Mouse (Mus musculus) ES-E14 (cell line): ENCODE results near the gene Col1a2. TPM values are rescaled to one million over a fixed set of nuclear protein-coding genes. Genes with fewer than 3 reads are reported as not detected.

Source experiments
- DNase-seq: peaks from one replicate; pipeline ENCODE4 v3.0.0-alpha.2; 2013; ENCODE audit warnings: low read depth, low spot score
- H3K27ac ChIP-seq: 2 replicates; pipeline ENCODE4 v1.5.1; 2012; ENCODE audit warnings: low read depth, mild to moderate bottlenecking, low read length, moderate library complexity, mixed read lengths; ENCODE audit not compliant: poor library complexity, insufficient read depth, severe bottlenecking
- H3K36me3 ChIP-seq: 2 replicates; pipeline ENCODE4 v1.6.1; 2012; ENCODE audit warnings: mild to moderate bottlenecking, low read length, moderate library complexity, mixed read lengths; ENCODE audit not compliant: control insufficient read depth, poor library complexity, insufficient read depth, severe bottlenecking
- H3K4me1 ChIP-seq, 2 experiments: fragments of 150-350 bp in 1 of 2; sonication (generic) in 1 of 2; 2 replicates each; pipeline ENCODE4 v1.6.1; 2012; ENCODE audit warnings: low read length in 2 of 2, mild to moderate bottlenecking in 1 of 2, mixed read lengths in 1 of 2; ENCODE audit not compliant: control insufficient read depth in 2 of 2, insufficient read depth in 2 of 2, poor library complexity in 1 of 2
- H3K4me3 ChIP-seq, 2 experiments: fragments of 150-350 bp in 1 of 2; sonication (generic) in 1 of 2; 2 replicates each; pipeline ENCODE4 v1.5.1; 2012; ENCODE audit warnings: low read length in 2 of 2, low read depth in 1 of 2, mild to moderate bottlenecking in 1 of 2, mixed read lengths in 1 of 2; ENCODE audit not compliant: insufficient read depth in 1 of 2, poor library complexity in 1 of 2, severe bottlenecking in 1 of 2
- H3K9ac ChIP-seq: 2 replicates; pipeline ENCODE4 v1.6.1; 2012; ENCODE audit warnings: low read depth, mild to moderate bottlenecking, low read length, mixed read lengths; ENCODE audit not compliant: poor library complexity, insufficient read depth, severe bottlenecking
- H3K9me3 ChIP-seq: fragments of 150-350 bp; sonication (generic); 2 replicates; pipeline ENCODE4 v1.6.1; 2012; ENCODE audit warnings: low read depth, mild to moderate bottlenecking, low read length; ENCODE audit not compliant: control insufficient read depth, insufficient read depth
- CHD2 ChIP-seq: IDR thresholded peaks from 2 replicates; pipeline ENCODE4 v1.6.1; 2014; ENCODE audit warnings: mild to moderate bottlenecking, low read depth, low read length, inconsistent platforms
- HCFC1 ChIP-seq: IDR thresholded peaks from 2 replicates; pipeline ENCODE4 v1.6.1; 2012; ENCODE audit warnings: low read length, inconsistent platforms, borderline replicate concordance; ENCODE audit not compliant: insufficient read depth
- MAFK ChIP-seq: IDR thresholded peaks from 2 replicates; pipeline ENCODE4 v1.6.1; 2014; ENCODE audit warnings: mild to moderate bottlenecking, low read depth, low read length, inconsistent platforms; ENCODE audit not compliant: insufficient read depth
- ZC3H11A ChIP-seq: IDR thresholded peaks from 2 replicates; pipeline ENCODE4 v1.6.1; 2012; ENCODE audit warnings: low read depth, mild to moderate bottlenecking, inconsistent platforms, low read length, borderline replicate concordance
- ZNF384 ChIP-seq: IDR thresholded peaks from 2 replicates; pipeline ENCODE4 v1.6.1; 2012; ENCODE audit warnings: low read depth, low read length, inconsistent platforms
- in situ Hi-C, 2 experiments: fragments of 600-800 bp; cut with MboI; formaldehyde crosslinking; loops; one replicate each; pipeline ENCODE4 v1.15.1; 2025; ENCODE audit warnings: low sequenced_read_pairs in 2 of 2, inconsistent platforms in 1 of 2; ENCODE audit not compliant: unreplicated experiment in 2 of 2
- total RNA-seq: library from RNA; depleted of rRNA; stranded (reverse); fragments of 300-350 nt; gene quantifications from 2 replicates; pipeline ENCODE4 v1.2.3, GENCODE M21; 2012

Gene Col1a2
- total RNA-seq, 1 experiment: 52.3 TPM

GRCm38 (mm10) chr6:4532898-4533297 lies 28.3 kb downstream of the Col1a2 start:
- Histone ChIP-seq H3K4me1 (no peaks in the 10 kb centered on the region), H3K9me3 (no peaks in the 10 kb centered on the region), H3K9ac (no peak overlapping the region), H3K4me3 (no peak overlapping the region), H3K27ac (no peak overlapping the region), H3K36me3 (no peaks in the 10 kb centered on the region)
- in situ Hi-C loops: no loop called here
- no peak for DNase-seq
- TF ChIP-seq HCFC1: no peak
- TF ChIP-seq ZC3H11A: no peak
- no peak for TF ChIP-seq ZNF384
- TF ChIP-seq CHD2: no peak
- no peak for TF ChIP-seq MAFK

- Histone ChIP-seq H3K4me1 (no peaks in the 10 kb centered on the region), H3K4me3 (no peak overlapping the region), H3K9ac (no peak overlapping the region), H3K27ac (no peak overlapping the region), H3K9me3 (no peaks in the 10 kb centered on the region), H3K36me3 (no peaks in the 10 kb centered on the region)
- TF ChIP-seq ZNF384: no peak
- no peak for TF ChIP-seq MAFK
- TF ChIP-seq HCFC1: no peak
- TF ChIP-seq ZC3H11A: no peak
- TF ChIP-seq CHD2: no peak
- DNase-seq: no peak
- in situ Hi-C loops: no loop called here
Observed at GRCm38 (mm10) chr6:4534462-4535079, 30.0 kb downstream of the Col1a2 start.

GRCm38 (mm10) chr6:4541926-4542715 lies 37.5 kb downstream of the Col1a2 start:
- no peak for DNase-seq
- no peak overlapping the region for H3K27ac ChIP-seq
- H3K36me3 ChIP-seq: no peaks in the 10 kb centered on the region
- H3K9ac ChIP-seq: no peak overlapping the region
- in situ Hi-C loops: no loop called here
- no peak overlapping the region for H3K4me3 ChIP-seq
- H3K9me3 ChIP-seq: no peaks in the 10 kb centered on the region
- no peaks in the 10 kb centered on the region for H3K4me1 ChIP-seq
- no peak for TF ChIP-seq CHD2
- TF ChIP-seq ZC3H11A: no peak
- no peak for TF ChIP-seq MAFK
- no peak for TF ChIP-seq ZNF384
- no peak for TF ChIP-seq HCFC1

GRCm38 (mm10) chr6:4544554-4544953 lies 39.9 kb downstream of the Col1a2 start:
- Histone ChIP-seq H3K27ac (no peak overlapping the region), H3K4me1 (no peaks in the 10 kb centered on the region), H3K36me3 (no peaks in the 10 kb centered on the region), H3K9ac (no peak overlapping the region), H3K4me3 (no peak overlapping the region), H3K9me3 (no peaks in the 10 kb centered on the region)
- peak; percentile 62 for DNase-seq
- TF ChIP-seq ZNF384 (no peak), ZC3H11A (no peak), HCFC1 (no peak), CHD2 (no peak), MAFK (no peak)
- in situ Hi-C loops: no loop called here
